In genomic region chr1:134063086-134063772, GRCm38 (mm10) we compare ENCODE assay signal across 9 mouse cellular contexts. TPM values are rescaled to one million over a fixed set of nuclear protein-coding genes. Genes with fewer than 3 reads are reported as not detected.
DNase-seq lines count a peak whose midpoint lies in the region; TF ChIP-seq lines count a peak whose summit lies in the region.
"Had no signal": no experiment of that assay in that cellular context is flagged by ENCODE, and none has a peak within 500 bp of the region (broad histone marks: within the 10 kb centered on the region; RNA-seq: fewer than 3 reads in every experiment).

No protein-coding gene starts in this region.

- peak; percentile 89 to 90 for DNase-seq in B cell, adult 2 months
- DNase-seq in adipocyte (ENCODE audit: low spot score), result peak; percentile 89
- DNase-seq in fibroblast of lung, adult 2 months (ENCODE audit: low read depth), result peak; percentile 72
- DNase-seq in heart, postnatal 36 days, result peak; percentile 66 to 69
- DNase-seq in layer of hippocampus, adult 2 months (ENCODE audit: low spot score in 2 of 2), result peak; percentile 54 to 66
- DNase-seq in lung, postnatal 14 days, result peak; percentile 65
- DNase-seq in retina, embryonic 14.5 days (ENCODE audit: low spot score), result peak; percentile 91
- peak; percentile 86 for DNase-seq in thymus, postnatal 25 days

- H3K4me3 ChIP-seq in layer of hippocampus, adult 2 months, result peak overlapping the region; percentile 38

- TF ChIP-seq CTCF in layer of hippocampus, adult 2 months (conservative IDR thresholded peaks at IDR 0.05), result no peak

- intact Hi-C loops in heart, postnatal 36 days (cut with DNase I), result no loop called here

- H3K27ac ChIP-seq in layer of hippocampus, adult 2 months, result peak overlapping the region; percentile 99

RNA-seq across cellular contexts. Expression of gene Btg2, which starts 15.7 kb away (rescaled TPM):
- 10 to 100 TPM; 26.6 to 61.0 TPM for total RNA-seq in heart, postnatal 36 days (2021)
- 10 to 100 TPM; 17.2 to 22.0 TPM for total RNA-seq in layer of hippocampus, adult 2 months (2021)

RNA-seq across cellular contexts. Expression of gene Fmod, which starts 26.2 kb away (rescaled TPM):
- total RNA-seq in heart, postnatal 36 days (2021), result 10 to 100 TPM in 1 of 2 experiments, 1 to 10 TPM in 1; 8.6 to 13.2 TPM
- total RNA-seq in layer of hippocampus, adult 2 months (2021), result 1 to 10 TPM; 6.0 to 7.4 TPM

RNA-seq across cellular contexts. Expression of gene Chit1, which starts 47.8 kb away (rescaled TPM):
- not detected for total RNA-seq in heart, postnatal 36 days (2021)
- total RNA-seq in layer of hippocampus, adult 2 months (2021), result under 1 TPM in 1 of 2 experiments, not detected in 1; 0.20 TPM
- total RNA-seq: adrenal gland, postnatal 4 days had no signal

Comparison
In these comparisons a context has a peak if more than half of its experiments do, and no peak if none do; other contexts are left out.
1. Peak in every context shown above with its lines: DNase-seq, H3K4me3 ChIP-seq and H3K27ac ChIP-seq.